Mouse (Mus musculus): ENCODE results near the gene Glt28d2.

DNA sequence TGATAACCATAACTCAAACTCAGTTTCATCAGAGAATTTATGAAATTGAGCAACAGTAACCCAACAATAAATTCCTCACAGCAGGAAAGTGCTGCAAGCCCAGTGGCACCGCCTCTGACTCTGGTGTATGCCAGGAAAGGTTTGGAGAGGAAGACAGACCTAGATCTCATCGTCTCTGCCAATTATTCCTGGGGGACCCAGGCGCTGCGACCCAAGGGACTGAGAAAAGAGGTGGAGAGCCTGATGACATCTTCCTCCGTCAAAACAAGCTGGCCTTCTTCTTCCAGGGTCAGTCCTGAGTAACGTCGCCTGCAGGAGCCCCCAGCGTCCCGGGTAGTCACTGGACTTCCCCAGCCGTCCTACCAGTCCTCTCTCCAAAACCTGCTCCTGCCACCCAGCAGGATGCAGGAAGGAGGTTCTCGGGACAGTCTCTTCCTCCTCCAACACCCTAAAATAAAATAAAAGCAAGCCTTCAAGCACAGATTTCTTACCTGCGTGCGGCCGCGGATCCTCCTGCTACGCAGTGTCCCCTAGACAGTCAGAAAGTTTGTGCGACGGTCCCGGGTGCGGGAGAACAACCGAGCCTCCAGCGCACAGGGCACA lies 579 bp downstream of the Glt28d2 start:
- TF ChIP-seq CTCF (IDR thresholded peaks at IDR 0.05; ENCODE audit: borderline replicate concordance, insufficient read depth, low read depth, low read length): no peak
- no peak for TF ChIP-seq POLR2A (IDR thresholded peaks at IDR 0.05; ENCODE audit: borderline replicate concordance, insufficient read depth, low read length)
